Mouse (Mus musculus): Measurements from ENCODE around the gene Itsn1. TPM values are rescaled to one million over a fixed set of nuclear protein-coding genes. Genes with fewer than 3 reads are reported as not detected.

The Itsn1 gene
- polyA plus RNA-seq, 1 experiment from 2014 or later, result 40.1 TPM

GRCm38 (mm10) chr16:91865570-91866257, 136.6 kb downstream of the Itsn1 start:
- Histone ChIP-seq H3K4me1 (ENCODE audit: control insufficient read depth, insufficient read depth, low read length) (no peaks in the 10 kb centered on the region), H3K9me3 (replicated peaks; ENCODE audit: control insufficient read depth, low read length) (no peaks in the 10 kb centered on the region), H3K27ac (replicated peaks; ENCODE audit: low read depth, low read length) (no peak overlapping the region), H3K36me3 (replicated peaks; ENCODE audit: control insufficient read depth, insufficient read depth, low read depth, low read length) (peaks cover 13% of the 10 kb centered on the region), H3K9ac (replicated peaks; ENCODE audit: low read length) (no peak overlapping the region), H3K4me2 (ENCODE audit: low read depth, low read length) (no peak overlapping the region), H3K27me3 (ENCODE audit: control insufficient read depth, insufficient read depth, low read length) (no peaks in the 10 kb centered on the region), H3K4me3 (ENCODE audit: low read depth, low read length) (no peak overlapping the region)
- 84% methylated on average over 7 of the region's 7 CpGs for WGBS
- DNase-seq (ENCODE audit: low spot score) (no peak), ATAC-seq (replicated peaks; ENCODE audit: insufficient number of reproducible peaks, low FRiP score, low TSS enrichment, low read depth) (no peak)

GRCm38 (mm10) chr16:91866258-91866634, 137.2 kb downstream of the Itsn1 start:
- no peak for ATAC-seq (replicated peaks; ENCODE audit: insufficient number of reproducible peaks, low FRiP score, low TSS enrichment, low read depth)
- WGBS, result 93% methylated on average over 5 of the region's 5 CpGs
- no peak overlapping the region for H3K27ac ChIP-seq (replicated peaks; ENCODE audit: low read depth, low read length)
- no peak overlapping the region for H3K9ac ChIP-seq (replicated peaks; ENCODE audit: low read length)
- H3K4me2 ChIP-seq (ENCODE audit: low read depth, low read length), result no peak overlapping the region
- no peaks in the 10 kb centered on the region for H3K4me1 ChIP-seq (ENCODE audit: control insufficient read depth, insufficient read depth, low read length)
- H3K9me3 ChIP-seq (replicated peaks; ENCODE audit: control insufficient read depth, low read length), result no peaks in the 10 kb centered on the region
- no peaks in the 10 kb centered on the region for H3K27me3 ChIP-seq (ENCODE audit: control insufficient read depth, insufficient read depth, low read length)
- peaks cover 14% of the 10 kb centered on the region for H3K36me3 ChIP-seq (replicated peaks; ENCODE audit: control insufficient read depth, insufficient read depth, low read depth, low read length)
- H3K4me3 ChIP-seq (ENCODE audit: low read depth, low read length), result no peak overlapping the region
- no peak for DNase-seq (ENCODE audit: low spot score)

- Histone ChIP-seq H3K9me3 (replicated peaks; ENCODE audit: control insufficient read depth, low read length) (no peaks in the 10 kb centered on the region), H3K27ac (replicated peaks; ENCODE audit: low read depth, low read length) (no peak overlapping the region), H3K27me3 (ENCODE audit: control insufficient read depth, insufficient read depth, low read length) (no peaks in the 10 kb centered on the region), H3K36me3 (replicated peaks; ENCODE audit: control insufficient read depth, insufficient read depth, low read depth, low read length) (peaks cover 14% of the 10 kb centered on the region), H3K4me3 (ENCODE audit: low read depth, low read length) (no peak overlapping the region), H3K9ac (replicated peaks; ENCODE audit: low read length) (no peak overlapping the region), H3K4me2 (ENCODE audit: low read depth, low read length) (no peak overlapping the region), H3K4me1 (ENCODE audit: control insufficient read depth, insufficient read depth, low read length) (no peaks in the 10 kb centered on the region)
- 94% methylated on average over 8 of the region's 8 CpGs for WGBS
- no peak for ATAC-seq (replicated peaks; ENCODE audit: insufficient number of reproducible peaks, low FRiP score, low TSS enrichment, low read depth)
- DNase-seq (ENCODE audit: low spot score), result no peak
Measured at GRCm38 (mm10) chr16:91867672-91868071, 138.6 kb downstream of the Itsn1 start.

DNA sequence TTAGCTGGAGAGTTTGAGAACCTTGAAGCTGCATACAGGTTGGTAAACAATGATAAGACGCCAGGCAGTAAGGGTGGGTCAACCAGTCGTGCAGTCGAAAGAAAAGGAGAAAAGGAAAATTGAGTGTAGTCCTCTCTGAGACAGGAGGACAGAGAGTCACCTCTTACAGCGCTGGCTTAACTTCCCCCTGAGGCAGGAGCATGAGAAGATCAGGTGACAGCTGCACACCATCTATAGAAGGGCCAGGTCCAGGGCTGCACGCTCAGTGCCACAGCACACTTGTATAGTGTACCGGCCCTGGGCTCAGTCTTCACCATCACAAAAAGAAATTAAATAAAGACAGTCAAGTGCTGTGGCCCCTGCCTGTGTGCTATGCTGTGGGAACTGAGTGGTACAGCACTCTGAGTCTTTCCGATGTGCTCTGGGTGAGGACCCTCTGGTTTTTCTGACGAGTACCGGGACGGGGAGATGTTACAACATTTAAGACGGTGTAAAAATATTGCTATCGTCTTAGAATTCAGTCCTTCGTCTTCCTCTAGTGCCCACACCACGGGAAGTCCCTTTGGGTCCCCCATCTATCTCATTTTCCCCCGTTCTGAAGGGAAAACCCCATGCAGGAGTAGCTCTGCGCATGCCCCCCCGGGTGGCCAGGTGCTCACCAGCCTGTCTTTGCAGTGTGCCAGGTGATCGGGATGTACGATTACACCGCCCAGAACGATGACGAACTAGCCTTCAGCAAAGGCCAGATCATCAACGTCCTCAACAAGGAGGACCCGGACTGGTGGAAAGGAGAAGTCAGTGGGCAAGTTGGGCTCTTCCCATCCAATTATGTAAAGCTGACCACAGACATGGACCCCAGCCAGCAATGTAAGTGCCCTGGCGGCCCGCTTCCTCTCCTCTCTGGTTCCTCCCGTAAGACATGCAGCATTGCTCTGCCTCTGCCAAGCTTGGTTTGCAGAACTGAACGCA, 140.1 kb downstream of the Itsn1 start:
- Histone ChIP-seq H3K9ac (replicated peaks; ENCODE audit: low read length) (no peak overlapping the region), H3K27me3 (ENCODE audit: control insufficient read depth, insufficient read depth, low read length) (no peaks in the 10 kb centered on the region), H3K9me3 (replicated peaks; ENCODE audit: control insufficient read depth, low read length) (no peaks in the 10 kb centered on the region), H3K36me3 (replicated peaks; ENCODE audit: control insufficient read depth, insufficient read depth, low read depth, low read length) (peaks cover 10% of the 10 kb centered on the region), H3K4me2 (ENCODE audit: low read depth, low read length) (no peak overlapping the region), H3K27ac (replicated peaks; ENCODE audit: low read depth, low read length) (no peak overlapping the region), H3K4me3 (ENCODE audit: low read depth, low read length) (no peak overlapping the region), H3K4me1 (ENCODE audit: control insufficient read depth, insufficient read depth, low read length) (no peaks in the 10 kb centered on the region)
- ATAC-seq (replicated peaks; ENCODE audit: insufficient number of reproducible peaks, low FRiP score, low TSS enrichment, low read depth), result no peak
- DNase-seq (ENCODE audit: low spot score), result no peak
- 90% methylated on average over 28 of the region's 28 CpGs for WGBS

- Histone ChIP-seq H3K4me1 (ENCODE audit: control insufficient read depth, insufficient read depth, low read length) (no peaks in the 10 kb centered on the region), H3K27me3 (ENCODE audit: control insufficient read depth, insufficient read depth, low read length) (no peaks in the 10 kb centered on the region), H3K9ac (replicated peaks; ENCODE audit: low read length) (no peak overlapping the region), H3K9me3 (replicated peaks; ENCODE audit: control insufficient read depth, low read length) (no peaks in the 10 kb centered on the region), H3K36me3 (replicated peaks; ENCODE audit: control insufficient read depth, insufficient read depth, low read depth, low read length) (peaks cover 10% of the 10 kb centered on the region), H3K27ac (replicated peaks; ENCODE audit: low read depth, low read length) (no peak overlapping the region), H3K4me3 (ENCODE audit: low read depth, low read length) (no peak overlapping the region), H3K4me2 (ENCODE audit: low read depth, low read length) (no peak overlapping the region)
- ATAC-seq (replicated peaks; ENCODE audit: insufficient number of reproducible peaks, low FRiP score, low TSS enrichment, low read depth), result no peak
- DNase-seq (ENCODE audit: low spot score), result no peak
- 91% methylated on average over 6 of the region's 6 CpGs for WGBS
Measured at GRCm38 (mm10) chr16:91870158-91870582, 141.1 kb downstream of the Itsn1 start.

- no peak overlapping the region for H3K27ac ChIP-seq (replicated peaks; ENCODE audit: low read depth, low read length)
- H3K4me1 ChIP-seq (ENCODE audit: control insufficient read depth, insufficient read depth, low read length), result no peaks in the 10 kb centered on the region
- no peak for ATAC-seq (replicated peaks; ENCODE audit: insufficient number of reproducible peaks, low FRiP score, low TSS enrichment, low read depth)
- H3K9ac ChIP-seq (replicated peaks; ENCODE audit: low read length), result no peak overlapping the region
- no peaks in the 10 kb centered on the region for H3K9me3 ChIP-seq (replicated peaks; ENCODE audit: control insufficient read depth, low read length)
- peaks cover 10% of the 10 kb centered on the region for H3K36me3 ChIP-seq (replicated peaks; ENCODE audit: control insufficient read depth, insufficient read depth, low read depth, low read length)
- H3K4me2 ChIP-seq (ENCODE audit: low read depth, low read length), result no peak overlapping the region
- H3K27me3 ChIP-seq (ENCODE audit: control insufficient read depth, insufficient read depth, low read length), result no peaks in the 10 kb centered on the region
- no peak overlapping the region for H3K4me3 ChIP-seq (ENCODE audit: low read depth, low read length)
- WGBS, result 94% methylated on average over 6 of the region's 6 CpGs
- DNase-seq (ENCODE audit: low spot score), result no peak
Measured at GRCm38 (mm10) chr16:91871188-91871587, 142.1 kb downstream of the Itsn1 start.

DNA sequence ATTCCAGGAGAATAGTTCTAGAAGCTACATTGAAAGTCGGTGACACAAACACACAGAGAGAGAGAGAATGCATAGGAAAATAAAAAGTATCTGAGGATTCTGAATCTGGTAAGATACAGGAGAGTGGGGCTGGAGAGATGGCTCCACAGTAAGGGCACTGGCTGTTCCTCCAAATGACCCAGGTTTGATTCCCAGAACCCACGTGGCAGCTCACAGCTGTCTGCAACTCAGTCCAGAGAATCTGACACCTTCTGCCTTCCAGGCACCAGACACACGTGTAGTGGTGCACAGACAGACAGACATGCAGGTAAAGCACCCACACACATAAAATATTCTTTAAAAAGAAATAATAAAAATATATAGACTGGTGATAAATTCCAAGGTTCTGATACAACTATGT, 144.6 kb downstream of the Itsn1 start:
- H3K27me3 ChIP-seq (ENCODE audit: control insufficient read depth, insufficient read depth, low read length), result no peaks in the 10 kb centered on the region
- H3K4me1 ChIP-seq (ENCODE audit: control insufficient read depth, insufficient read depth, low read length), result no peaks in the 10 kb centered on the region
- H3K4me2 ChIP-seq (ENCODE audit: low read depth, low read length), result no peak overlapping the region
- peaks cover 6% of the 10 kb centered on the region for H3K36me3 ChIP-seq (replicated peaks; ENCODE audit: control insufficient read depth, insufficient read depth, low read depth, low read length)
- WGBS, result 71% methylated on average over 3 of the region's 3 CpGs
- H3K9ac ChIP-seq (replicated peaks; ENCODE audit: low read length), result no peak overlapping the region
- H3K9me3 ChIP-seq (replicated peaks; ENCODE audit: control insufficient read depth, low read length), result no peaks in the 10 kb centered on the region
- H3K4me3 ChIP-seq (ENCODE audit: low read depth, low read length), result no peak overlapping the region
- H3K27ac ChIP-seq (replicated peaks; ENCODE audit: low read depth, low read length), result no peak overlapping the region
- DNase-seq (ENCODE audit: low spot score), result no peak
- ATAC-seq (replicated peaks; ENCODE audit: insufficient number of reproducible peaks, low FRiP score, low TSS enrichment, low read depth), result no peak

Data from embryonic facial prominence, embryonic 11.5 days (tissue).